Mouse (Mus musculus): Measurements from ENCODE around the gene Galc. TPM values are rescaled to one million over a fixed set of nuclear protein-coding genes. Genes with fewer than 3 reads are reported as not detected.

Galc gene
- total RNA-seq (2023) = 2.5 to 5.6 TPM (median 3.8 TPM) in 4 replicates

DNA sequence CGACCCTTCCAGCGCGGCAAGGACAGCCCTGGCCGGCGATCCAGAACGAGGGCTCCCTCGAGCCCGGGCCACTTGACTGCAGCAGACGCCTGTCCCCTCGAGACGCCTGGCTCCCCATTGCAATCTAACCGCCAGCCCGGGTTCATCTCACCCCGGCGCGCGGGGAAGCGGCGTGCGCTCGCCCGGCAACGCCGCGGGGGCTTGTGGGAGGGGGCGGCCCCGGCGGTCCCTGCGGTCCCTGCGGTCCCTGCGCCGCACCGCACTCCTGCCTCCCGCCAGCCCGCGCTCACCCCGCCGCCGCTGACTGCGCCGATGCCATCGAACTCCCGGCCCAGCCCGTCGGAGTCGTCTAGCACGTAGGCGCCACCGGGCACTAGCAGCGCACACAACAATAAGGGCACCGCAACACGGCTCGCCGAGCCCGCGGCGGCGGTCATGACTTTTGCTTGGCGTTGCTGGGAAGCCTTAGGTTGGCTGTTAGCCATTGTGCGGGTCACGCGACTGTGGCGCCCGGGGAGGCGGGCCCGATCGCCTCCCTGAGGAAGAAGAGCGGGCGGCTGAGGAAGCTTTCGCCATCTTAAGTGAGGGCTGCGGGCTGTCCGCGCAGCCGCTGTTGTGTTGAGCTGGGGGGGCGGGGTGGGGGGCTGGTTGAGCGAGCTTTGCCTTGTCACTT is at the start of gene Galc:
Galc (minus strand) TSS at position 615 of the 673 bp plus-strand sequence.

DNA sequence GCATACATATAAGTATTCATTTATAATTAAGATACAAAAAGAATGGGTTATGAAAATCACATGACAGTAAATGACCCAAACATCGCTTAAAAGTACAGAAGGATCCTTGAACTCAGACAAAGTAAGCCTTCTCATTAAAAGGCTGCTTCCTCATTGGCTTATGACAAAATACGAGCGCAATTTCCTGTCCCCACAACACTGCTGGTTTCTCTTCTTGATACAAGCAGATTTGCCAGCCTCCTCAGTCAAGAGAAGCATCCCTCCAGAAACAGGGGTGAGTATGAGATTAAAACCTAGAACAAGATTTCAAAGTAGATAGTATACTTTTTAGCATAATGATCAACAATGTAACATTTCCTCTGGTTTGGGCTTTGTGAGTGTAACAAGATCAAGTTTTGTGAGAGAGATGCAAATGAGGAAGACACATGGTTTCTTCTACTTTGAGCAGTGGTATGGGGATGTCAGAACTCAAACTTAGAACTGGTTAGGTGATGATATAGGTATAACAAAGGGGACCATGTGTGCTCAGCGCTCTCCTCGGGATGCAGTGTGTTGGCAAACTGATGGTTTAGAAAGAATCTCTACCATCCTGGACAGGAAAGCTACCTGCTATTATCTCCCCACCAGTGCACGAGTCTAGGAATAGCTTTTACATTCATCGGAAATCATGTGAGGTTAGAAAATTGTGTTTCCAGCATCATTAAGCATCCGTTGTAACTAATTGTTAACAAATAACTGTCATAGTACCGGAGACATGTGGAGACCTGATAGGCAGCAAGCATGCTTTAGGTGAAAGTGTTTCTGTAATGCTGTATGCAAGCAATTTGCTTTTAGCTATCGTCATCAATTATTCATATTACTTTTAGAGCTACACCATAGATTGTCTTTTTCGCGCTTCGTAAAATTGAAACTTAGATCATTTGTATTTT is 9.4 kb upstream of the Galc start, which contains the start of gene Gpr65:
Gpr65 (plus strand) TSS at position 195 of the 929 bp plus-strand sequence.

Other genes with a start within 250 kb of the Galc start
- gene Gpr65, start 9.2 kb upstream of the Galc start, total RNA-seq (2023) = 19.2 to 21.9 TPM (median 20.9 TPM) in 4 replicates

Data from B cell, adult 62 days (primary cell).